In the genomic region with DNA sequence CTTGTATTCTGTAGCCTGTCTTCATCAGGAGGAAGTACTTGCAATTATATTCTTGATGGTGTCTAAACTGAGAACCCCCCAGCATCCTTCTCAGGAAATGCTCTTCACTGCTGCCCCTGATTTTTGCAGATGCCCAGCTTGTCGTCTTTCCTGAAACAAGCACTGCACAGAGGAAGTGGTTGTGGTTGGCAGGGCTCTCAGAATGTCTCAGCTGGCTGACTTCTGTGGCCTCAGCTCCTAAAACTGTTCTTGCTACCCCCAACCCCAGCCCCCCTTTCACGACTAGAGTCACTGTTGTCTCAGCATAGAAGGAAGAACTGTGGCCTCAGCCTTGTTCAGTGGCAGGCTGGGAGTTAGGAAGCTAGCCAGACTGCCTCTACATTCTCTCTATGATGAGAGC, we compare ENCODE assay signal across 14 mouse cellular contexts. TPM values are rescaled to one million over a fixed set of nuclear protein-coding genes. Genes with fewer than 3 reads are reported as not detected.
DNase-seq lines count a peak whose midpoint lies in the region; ATAC-seq lines count a peak whose summit lies in the region.
"Had no signal": no experiment of that assay in that cellular context is flagged by ENCODE, and none has a peak within 500 bp of the region (broad histone marks: within the 10 kb centered on the region; RNA-seq: fewer than 3 reads in every experiment).

No protein-coding gene starts in this region.

- no peak overlapping the region for H3K9ac ChIP-seq in kidney, embryonic 15.5 days
- H3K9ac ChIP-seq in forebrain, embryonic 12.5 days = no peak overlapping the region
- H3K9ac ChIP-seq: hindbrain, embryonic 14.5 days; stomach, embryonic 15.5 days had no signal

- ATAC-seq in kidney, embryonic 15.5 days (replicated peaks; ENCODE audit: low FRiP score) = no peak
- no peak for ATAC-seq in forebrain, embryonic 12.5 days (ENCODE audit: low FRiP score)

- WGBS in kidney, embryonic 15.5 days = 13% methylated on average over 2 of the region's 2 CpGs
- 54% methylated on average over 2 of the region's 2 CpGs for WGBS in forebrain, embryonic 12.5 days

- no peaks in the 10 kb centered on the region for H3K9me3 ChIP-seq in kidney, embryonic 15.5 days (replicated peaks)
- H3K9me3 ChIP-seq in forebrain, embryonic 12.5 days = no peaks in the 10 kb centered on the region
- H3K9me3 ChIP-seq: forebrain, embryonic 10.5 days; megakaryocyte, embryonic 14.5 days; stomach, embryonic 15.5 days had no signal

- H3K4me1 ChIP-seq in kidney, embryonic 15.5 days = no peaks in the 10 kb centered on the region
- H3K4me1 ChIP-seq in forebrain, embryonic 12.5 days = peaks cover 6% of the 10 kb centered on the region; the same call in 1 of the 2 replicates
- H3K4me1 ChIP-seq: stomach, embryonic 15.5 days had no signal

- no peaks in the 10 kb centered on the region for H3K27me3 ChIP-seq in kidney, embryonic 15.5 days
- no peaks in the 10 kb centered on the region; the same call in 1 of the 2 replicates for H3K27me3 ChIP-seq in forebrain, embryonic 12.5 days
- H3K27me3 ChIP-seq: stomach, embryonic 15.5 days had no signal

- peaks cover 18% of the 10 kb centered on the region for H3K36me3 ChIP-seq in kidney, embryonic 15.5 days
- H3K36me3 ChIP-seq in forebrain, embryonic 12.5 days (replicated peaks) = no peaks in the 10 kb centered on the region
- H3K36me3 ChIP-seq: forebrain, embryonic 10.5 days had no signal

- H3K27ac ChIP-seq in kidney, embryonic 15.5 days = no peak overlapping the region
- H3K27ac ChIP-seq in forebrain, embryonic 12.5 days = no peak overlapping the region
- H3K27ac ChIP-seq: forebrain, embryonic 10.5 days; hindbrain, embryonic 14.5 days; stomach, embryonic 15.5 days had no signal

- H3K4me3 ChIP-seq in kidney, embryonic 15.5 days (replicated peaks) = no peak overlapping the region
- no peak overlapping the region for H3K4me3 ChIP-seq in forebrain, embryonic 12.5 days (replicated peaks)
- H3K4me3 ChIP-seq: forebrain, embryonic 10.5 days; megakaryocyte, embryonic 14.5 days; stomach, embryonic 15.5 days had no signal

- no peak overlapping the region for H3K4me2 ChIP-seq in kidney, embryonic 15.5 days
- H3K4me2 ChIP-seq in forebrain, embryonic 12.5 days = no peak overlapping the region
- H3K4me2 ChIP-seq: hindbrain, embryonic 14.5 days; stomach, embryonic 15.5 days had no signal

- peak; percentile 19 for DNase-seq in kidney, postnatal 14 days
- DNase-seq in CD8-positive naive resting alpha-beta T cell, adult 2 months (ENCODE audit: low read depth in 2 of 2, low spot score in 2 of 2) = peak; percentile 69 to 77
- DNase-seq in induced T-regulatory cell, adult 2 months (ENCODE audit: low read depth) = peak; percentile 71
- DNase-seq in thymus, adult 18-20 months = peak; percentile 67 to 82
- no peak for DNase-seq in urinary bladder, postnatal 10 days (ENCODE audit: low spot score)
- no peak for DNase-seq in ovary, postnatal 36 days (ENCODE audit: low spot score)
- DNase-seq: embryo, embryonic 11 days; gastrocnemius, postnatal 14 days had no signal

RNA-seq across cellular contexts. Expression of a gene that starts 41.3 kb away (rescaled TPM):
- 45.5 and 46.2 TPM in 2 replicates for polyA plus RNA-seq in kidney, embryonic 15.5 days (2015; fragmentation: Nextera tagmentation; extraction: Ambion mirVana)
- polyA plus RNA-seq in forebrain, embryonic 12.5 days (2016; fragmentation: Nextera tagmentation; extraction: Ambion mirVana) = 60.0 and 65.2 TPM in 2 replicates

Comparison
In these comparisons a context has a peak if more than half of its experiments do, and no peak if none do; other contexts are left out.
1. DNase-seq: peak in kidney, postnatal 14 days (single experiment), CD8-positive naive resting alpha-beta T cell, adult 2 months (2 of 2), induced T-regulatory cell, adult 2 months (single experiment) and thymus, adult 18-20 months (2 of 2); none in urinary bladder, postnatal 10 days (single experiment) and ovary, postnatal 36 days (single experiment).